21 mouse cellular contexts compared by ENCODE assay signal in the genomic region with DNA sequence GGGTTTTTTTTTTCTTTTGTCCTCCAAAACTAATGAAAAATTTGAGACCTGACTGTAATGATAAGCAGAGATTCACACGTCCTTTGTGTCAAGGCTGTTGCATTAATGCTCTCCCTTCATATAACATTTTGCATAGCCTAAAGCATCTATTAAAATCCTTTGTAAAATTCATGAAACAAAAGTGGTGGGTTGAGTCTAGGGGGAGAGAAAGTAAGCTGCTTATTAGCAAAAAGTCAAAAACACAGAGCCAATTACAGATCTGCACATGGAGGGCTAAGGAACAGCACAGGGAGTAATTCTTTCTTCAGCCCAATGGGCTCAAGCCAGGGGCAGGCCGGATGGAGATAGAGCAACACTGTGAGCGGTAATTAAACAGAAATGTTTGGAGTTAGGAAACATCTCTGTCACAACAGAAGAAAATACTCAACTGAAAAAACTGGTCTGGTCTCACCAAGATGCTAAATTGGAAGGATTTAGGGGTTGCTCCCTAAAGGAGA.
A peak's percentile ranks its signal among the peaks of the same experiment; 100 is the strongest.
DNase-seq lines count a peak whose midpoint lies in the region; ATAC-seq and TF ChIP-seq lines count a peak whose summit lies in the region.
"Had no signal": no experiment of that assay in that cellular context is flagged by ENCODE, and none has a peak within 500 bp of the region (broad histone marks: within the 10 kb centered on the region; RNA-seq: fewer than 3 reads in every experiment).

No protein-coding gene starts in this region.

- no peaks in the 10 kb centered on the region for H3K36me3 ChIP-seq in forebrain, embryonic 10.5 days (replicated peaks)
- no peaks in the 10 kb centered on the region for H3K36me3 ChIP-seq in forebrain, postnatal 0 days (ENCODE audit: insufficient read depth)
- no peaks in the 10 kb centered on the region for H3K36me3 ChIP-seq in midbrain, embryonic 10.5 days
- H3K36me3 ChIP-seq in midbrain, postnatal 0 days (ENCODE audit: insufficient read depth, low read length) = no peaks in the 10 kb centered on the region
- no peaks in the 10 kb centered on the region for H3K36me3 ChIP-seq in midbrain, embryonic 13.5 days
- H3K36me3 ChIP-seq in liver, embryonic 11.5 days (ENCODE audit: control insufficient read depth, insufficient read depth, low read length) = no peaks in the 10 kb centered on the region
- H3K36me3 ChIP-seq: hindbrain, embryonic 15.5 days; intestine, embryonic 15.5 days; liver, embryonic 15.5 days; lung, embryonic 15.5 days; stomach, embryonic 15.5 days had no signal

- no peak for DNase-seq in forebrain, embryonic 10.5 days (ENCODE audit: extremely low spot score, low spot score)
- no peak for DNase-seq in forebrain, postnatal 0 days
- DNase-seq in midbrain, embryonic 10.5 days (ENCODE audit: low spot score) = no peak
- no peak for DNase-seq in midbrain, postnatal 0 days (ENCODE audit: low spot score)
- no peak for DNase-seq in right cerebral cortex, postnatal 4 days
- no peak for DNase-seq in liver, embryonic 11.5 days (ENCODE audit: low spot score)
- DNase-seq: adrenal gland, postnatal 10 days; cerebellum, adult 9-10 months; kidney, adult 8-10 months; kidney, postnatal 10 days; lung, postnatal 4 days; thymus, postnatal 36 days had no signal

- 0 out of 2 replicates have a peak overlapping the region, but pooled peaks have one; percentile 32 for H3K27ac ChIP-seq in forebrain, embryonic 10.5 days
- no peak overlapping the region for H3K27ac ChIP-seq in forebrain, postnatal 0 days (ENCODE audit: low read depth, low read length)
- peak overlapping the region; percentile 79 for H3K27ac ChIP-seq in midbrain, embryonic 10.5 days (replicated peaks)
- no peak overlapping the region for H3K27ac ChIP-seq in midbrain, postnatal 0 days (ENCODE audit: low read depth, low read length)
- H3K27ac ChIP-seq in midbrain, embryonic 13.5 days = peak overlapping the region; percentile 74
- H3K27ac ChIP-seq in liver, embryonic 11.5 days (ENCODE audit: low read depth, low read length) = no peak overlapping the region
- H3K27ac ChIP-seq: hindbrain, embryonic 15.5 days; intestine, embryonic 15.5 days; liver, embryonic 15.5 days; lung, embryonic 15.5 days; stomach, embryonic 15.5 days had no signal

- H3K9me3 ChIP-seq in forebrain, embryonic 10.5 days = no peaks in the 10 kb centered on the region
- no peaks in the 10 kb centered on the region for H3K9me3 ChIP-seq in forebrain, postnatal 0 days (ENCODE audit: low read length)
- no peaks in the 10 kb centered on the region for H3K9me3 ChIP-seq in midbrain, embryonic 10.5 days (replicated peaks)
- H3K9me3 ChIP-seq in midbrain, postnatal 0 days (ENCODE audit: low read length) = no peaks in the 10 kb centered on the region
- H3K9me3 ChIP-seq in midbrain, embryonic 13.5 days = no peaks in the 10 kb centered on the region
- no peaks in the 10 kb centered on the region for H3K9me3 ChIP-seq in liver, embryonic 11.5 days (ENCODE audit: control insufficient read depth, low read length)
- H3K9me3 ChIP-seq: hindbrain, embryonic 15.5 days; intestine, embryonic 15.5 days; liver, embryonic 15.5 days; lung, embryonic 15.5 days; stomach, embryonic 15.5 days had no signal

- H3K27me3 ChIP-seq in forebrain, embryonic 10.5 days (ENCODE audit: poor library complexity, severe bottlenecking) = peaks cover 7% of the 10 kb centered on the region; the same call in 1 of the 2 replicates
- no peaks in the 10 kb centered on the region for H3K27me3 ChIP-seq in forebrain, postnatal 0 days (ENCODE audit: insufficient read depth, low read length)
- no peaks in the 10 kb centered on the region for H3K27me3 ChIP-seq in midbrain, embryonic 10.5 days (ENCODE audit: low read depth, poor library complexity, severe bottlenecking)
- H3K27me3 ChIP-seq in midbrain, postnatal 0 days (ENCODE audit: insufficient read depth, low read length) = no peaks in the 10 kb centered on the region
- no peaks in the 10 kb centered on the region for H3K27me3 ChIP-seq in midbrain, embryonic 13.5 days
- no peaks in the 10 kb centered on the region for H3K27me3 ChIP-seq in liver, embryonic 11.5 days (replicated peaks; ENCODE audit: control insufficient read depth, insufficient read depth, low read length)
- H3K27me3 ChIP-seq: hindbrain, embryonic 15.5 days; intestine, embryonic 15.5 days; liver, embryonic 15.5 days; lung, embryonic 15.5 days; stomach, embryonic 15.5 days had no signal

- H3K9ac ChIP-seq in forebrain, postnatal 0 days = no peak overlapping the region
- H3K9ac ChIP-seq in midbrain, postnatal 0 days (replicated peaks; ENCODE audit: low read length, poor library complexity, severe bottlenecking) = no peak overlapping the region
- H3K9ac ChIP-seq in midbrain, embryonic 13.5 days (replicated peaks) = no peak overlapping the region
- H3K9ac ChIP-seq in liver, embryonic 11.5 days (ENCODE audit: low read depth, low read length) = no peak overlapping the region
- H3K9ac ChIP-seq: hindbrain, embryonic 15.5 days; intestine, embryonic 15.5 days; liver, embryonic 15.5 days; lung, embryonic 15.5 days; stomach, embryonic 15.5 days had no signal

- H3K4me1 ChIP-seq in forebrain, embryonic 10.5 days = peaks cover 47% of the 10 kb centered on the region
- no peaks in the 10 kb centered on the region; the same call in 1 of the 2 replicates for H3K4me1 ChIP-seq in forebrain, postnatal 0 days (ENCODE audit: insufficient read depth)
- peaks cover 26% of the 10 kb centered on the region for H3K4me1 ChIP-seq in midbrain, embryonic 10.5 days
- H3K4me1 ChIP-seq in midbrain, postnatal 0 days (ENCODE audit: insufficient read depth, low read length) = no peaks in the 10 kb centered on the region
- peaks cover 28% of the 10 kb centered on the region for H3K4me1 ChIP-seq in midbrain, embryonic 13.5 days (replicated peaks)
- no peaks in the 10 kb centered on the region for H3K4me1 ChIP-seq in liver, embryonic 11.5 days (replicated peaks; ENCODE audit: control insufficient read depth, insufficient read depth, low read length)
- H3K4me1 ChIP-seq: intestine, embryonic 15.5 days; liver, embryonic 15.5 days; lung, embryonic 15.5 days; stomach, embryonic 15.5 days had no signal

- no peak overlapping the region for H3K4me2 ChIP-seq in forebrain, postnatal 0 days (ENCODE audit: low read depth)
- no peak overlapping the region for H3K4me2 ChIP-seq in midbrain, postnatal 0 days (ENCODE audit: low read depth, low read length, poor library complexity, severe bottlenecking)
- H3K4me2 ChIP-seq in midbrain, embryonic 13.5 days (replicated peaks) = peak overlapping the region; percentile 38; the same call in 1 of the 2 replicates
- no peak overlapping the region for H3K4me2 ChIP-seq in liver, embryonic 11.5 days
- H3K4me2 ChIP-seq: heart, embryonic 11.5 days; hindbrain, embryonic 15.5 days; intestine, embryonic 15.5 days; liver, embryonic 15.5 days; lung, embryonic 15.5 days; stomach, embryonic 15.5 days had no signal

- H3K4me3 ChIP-seq in forebrain, embryonic 10.5 days = no peak overlapping the region
- no peak overlapping the region for H3K4me3 ChIP-seq in forebrain, postnatal 0 days (ENCODE audit: low read depth, low read length)
- no peak overlapping the region for H3K4me3 ChIP-seq in midbrain, embryonic 10.5 days
- no peak overlapping the region for H3K4me3 ChIP-seq in midbrain, postnatal 0 days (ENCODE audit: low read depth, low read length)
- H3K4me3 ChIP-seq in midbrain, embryonic 13.5 days (replicated peaks) = no peak overlapping the region
- H3K4me3 ChIP-seq in liver, embryonic 11.5 days (ENCODE audit: low read depth, low read length) = no peak overlapping the region
- H3K4me3 ChIP-seq: hindbrain, embryonic 15.5 days; intestine, embryonic 15.5 days; liver, embryonic 15.5 days; lung, embryonic 15.5 days; myocyte; stomach, embryonic 15.5 days had no signal

- no peak for ATAC-seq in forebrain, postnatal 0 days
- ATAC-seq in midbrain, postnatal 0 days (ENCODE audit: low FRiP score) = no peak
- peak; percentile 66; the same call in 1 of the 2 replicates for ATAC-seq in midbrain, embryonic 13.5 days
- ATAC-seq in liver, embryonic 11.5 days (replicated peaks; ENCODE audit: low FRiP score) = no peak
- ATAC-seq: activated CD4-positive, CD25-positive, alpha-beta regulatory T cell, adult 4 months; intestine, embryonic 15.5 days had no signal

- WGBS in forebrain, embryonic 10.5 days = 68% methylated on average over 3 of the region's 3 CpGs
- WGBS in forebrain, postnatal 0 days = 27% methylated on average over 3 of the region's 3 CpGs
- 77% methylated on average over 3 of the region's 3 CpGs for whole genome bisulfite sequencing in midbrain, embryonic 10.5 days
- 34% methylated on average over 3 of the region's 3 CpGs for WGBS in midbrain, postnatal 0 days
- 44% methylated on average over 3 of the region's 3 CpGs for WGBS in midbrain, embryonic 13.5 days
- whole genome bisulfite sequencing in liver, embryonic 11.5 days = 76% methylated on average over 3 of the region's 3 CpGs

- TF ChIP-seq CTCF in forebrain, postnatal 0 days (IDR thresholded peaks at IDR 0.05; ENCODE audit: low read depth) = no peak
- no peak for TF ChIP-seq CTCF in midbrain, postnatal 0 days (IDR thresholded peaks at IDR 0.05)

Comparison
In these comparisons a context has a peak if more than half of its experiments do, and no peak if none do; other contexts are left out.
1. H3K27ac ChIP-seq: peak in forebrain, embryonic 10.5 days (single experiment), midbrain, embryonic 10.5 days (single experiment) and midbrain, embryonic 13.5 days (single experiment); none in forebrain, postnatal 0 days (single experiment), midbrain, postnatal 0 days (single experiment) and liver, embryonic 11.5 days (single experiment).